Mouse (Mus musculus) forebrain, postnatal 0 days (tissue): ENCODE data around the gene Fam184b. TPM values are rescaled to one million over a fixed set of nuclear protein-coding genes. Genes with fewer than 3 reads are reported as not detected.
A peak's percentile ranks its signal among the peaks of the same experiment; 100 is the strongest.

ENCODE experiments used
- ATAC-seq: fragments of 200-750 bp; cut with Nextera tagmentation; 2 replicates; pipeline ENCODE4 v1.8.0; 2017; ENCODE audit warnings: mild to moderate bottlenecking, moderate library complexity
- DNase-seq: peaks from one replicate; pipeline ENCODE4 v3.0.0-alpha.2; 2015
- H3K27ac ChIP-seq: fragments of 300-500 bp; sonication (generic); 2 replicates; pipeline ENCODE4 v1.5.1; 2014; ENCODE audit warnings: low read depth, mild to moderate bottlenecking, antibody characterized with exemption, low read length, moderate library complexity, mixed read lengths
- H3K27me3 ChIP-seq: fragments of 300-500 bp; sonication (generic); 2 replicates; pipeline ENCODE4 v1.6.1; 2014; ENCODE audit warnings: mild to moderate bottlenecking, low read length, mixed read lengths; ENCODE audit not compliant: insufficient read depth
- H3K36me3 ChIP-seq: fragments of 300-500 bp; sonication (generic); 2 replicates; pipeline ENCODE4 v1.6.1; 2014; ENCODE audit warnings: mild to moderate bottlenecking, moderate library complexity; ENCODE audit not compliant: insufficient read depth
- H3K4me1 ChIP-seq: fragments of 300-500 bp; sonication (generic); 2 replicates; pipeline ENCODE4 v1.6.1; 2014; ENCODE audit warnings: antibody characterized with exemption; ENCODE audit not compliant: insufficient read depth
- H3K4me2 ChIP-seq: fragments of 300-500 bp; sonication (generic); 2 replicates; pipeline ENCODE4 v1.6.1; 2014; ENCODE audit warnings: low read depth, mild to moderate bottlenecking, moderate library complexity
- H3K4me3 ChIP-seq: fragments of 300-500 bp; sonication (generic); 2 replicates; pipeline ENCODE4 v1.5.1; 2014; ENCODE audit warnings: low read depth, low read length, mixed read lengths
- H3K9ac ChIP-seq: fragments of 300-500 bp; sonication (generic); 2 replicates; pipeline ENCODE4 v1.6.1; 2014; ENCODE audit warnings: mild to moderate bottlenecking
- H3K9me3 ChIP-seq: fragments of 300-500 bp; sonication (generic); 2 replicates; pipeline ENCODE4 v1.6.1; 2016; ENCODE audit warnings: low read length
- CTCF ChIP-seq: sonication (generic); IDR thresholded peaks from 2 replicates; pipeline ENCODE4 v1.5.1; 2016; ENCODE audit warnings: antibody characterized with exemption, control low read depth, low read depth
- WGBS: fragments of 180-500 bp; shearing (Covaris S2); extraction: QIAGEN DNeasy Blood & Tissue Kit; methylation state at CpG from one replicate; pipeline ENCODE4 v1.1.7; 2014; 5-methylcytosine and 5-hydroxymethylcytosine counted together
- polyA plus RNA-seq: library from polyadenylated mRNA; unstranded; fragments of >200 nt; fragmentation: Nextera tagmentation; extraction: Ambion mirVana; gene quantifications from 2 replicates; pipeline ENCODE4 v1.2.1, GENCODE M21; 2015
- total RNA-seq: library from RNA; depleted of rRNA; stranded (reverse); fragments of >200 nt; gene quantifications from 2 replicates; pipeline ENCODE4 v1.2.3, GENCODE M21; 2014

Fam184b gene
- total and polyA plus RNA-seq, 2 experiments from 2014 or later: 8.0 to 8.9 TPM

GRCm38 (mm10) chr5:45572816-45573215 is 66.6 kb downstream of the Fam184b start:
- no peak overlapping the region for H3K9ac ChIP-seq
- no peaks in the 10 kb centered on the region for H3K4me1 ChIP-seq
- no peaks in the 10 kb centered on the region for H3K9me3 ChIP-seq
- TF ChIP-seq CTCF: no peak
- H3K36me3 ChIP-seq: no peaks in the 10 kb centered on the region
- 64% methylated on average over 5 of the region's 5 CpGs for WGBS
- H3K27ac ChIP-seq: no peak overlapping the region
- H3K27me3 ChIP-seq: no peaks in the 10 kb centered on the region
- no peak overlapping the region for H3K4me3 ChIP-seq
- no peak overlapping the region for H3K4me2 ChIP-seq
- DNase-seq (no peak), ATAC-seq (no peak)

- 58% methylated on average over 1 of the region's 1 CpGs for WGBS
Observed at GRCm38 (mm10) chr5:45565829-45566228, 73.6 kb downstream of the Fam184b start.

GRCm38 (mm10) chr5:45564054-45564453 is 75.4 kb downstream of the Fam184b start:
- no peak for DNase-seq
- ATAC-seq: no peak

More at GRCm38 (mm10) chr5:45565829-45566228, 73.6 kb downstream of the Fam184b start:
- no peak overlapping the region for H3K9ac ChIP-seq
- TF ChIP-seq CTCF: no peak
- no peaks in the 10 kb centered on the region for H3K9me3 ChIP-seq
- H3K4me2 ChIP-seq: no peak overlapping the region
- no peak overlapping the region for H3K27ac ChIP-seq
- DNase-seq (no peak), ATAC-seq (no peak)
- H3K4me3 ChIP-seq: no peak overlapping the region
- no peaks in the 10 kb centered on the region for H3K36me3 ChIP-seq
- H3K27me3 ChIP-seq: no peaks in the 10 kb centered on the region
- H3K4me1 ChIP-seq: no peaks in the 10 kb centered on the region

GRCm38 (mm10) chr5:45549586-45549985 is 89.8 kb downstream of the Fam184b start:
- no peak overlapping the region for H3K4me2 ChIP-seq
- WGBS: 90% methylated on average over 1 of the region's 1 CpGs
- no peaks in the 10 kb centered on the region for H3K9me3 ChIP-seq
- H3K4me3 ChIP-seq: no peak overlapping the region
- TF ChIP-seq CTCF: no peak
- no peaks in the 10 kb centered on the region for H3K27me3 ChIP-seq
- H3K9ac ChIP-seq: no peak overlapping the region
- no peak for ATAC-seq
- H3K4me1 ChIP-seq: no peaks in the 10 kb centered on the region
- no peak overlapping the region for H3K27ac ChIP-seq
- H3K36me3 ChIP-seq: no peaks in the 10 kb centered on the region
- DNase-seq: no peak

More at GRCm38 (mm10) chr5:45564054-45564453, 75.4 kb downstream of the Fam184b start:
- Histone ChIP-seq H3K9ac (no peak overlapping the region), H3K4me3 (no peak overlapping the region), H3K27ac (no peak overlapping the region), H3K9me3 (no peaks in the 10 kb centered on the region), H3K36me3 (no peaks in the 10 kb centered on the region), H3K4me1 (no peaks in the 10 kb centered on the region), H3K4me2 (no peak overlapping the region), H3K27me3 (no peaks in the 10 kb centered on the region)
- WGBS: 59% methylated on average over 6 of the region's 6 CpGs
- TF ChIP-seq CTCF: no peak

- no peak for DNase-seq
- Histone ChIP-seq H3K27ac (no peak overlapping the region), H3K4me3 (no peak overlapping the region), H3K4me1 (no peaks in the 10 kb centered on the region), H3K36me3 (no peaks in the 10 kb centered on the region), H3K4me2 (no peak overlapping the region), H3K27me3 (no peaks in the 10 kb centered on the region), H3K9me3 (no peaks in the 10 kb centered on the region), H3K9ac (no peak overlapping the region)
- no peak for TF ChIP-seq CTCF
- WGBS: 51% methylated on average over 5 of the region's 5 CpGs
- ATAC-seq: peak; percentile 32
Observed at GRCm38 (mm10) chr5:45543374-45543773, 96.0 kb downstream of the Fam184b start.

GRCm38 (mm10) chr5:45539502-45539901 is 99.9 kb downstream of the Fam184b start:
- 61% methylated on average over 10 of the region's 10 CpGs for WGBS
- ATAC-seq (no peak), DNase-seq (no peak)
- Histone ChIP-seq H3K9me3 (no peaks in the 10 kb centered on the region), H3K27ac (no peak overlapping the region), H3K4me3 (no peak overlapping the region), H3K4me1 (no peaks in the 10 kb centered on the region), H3K27me3 (no peaks in the 10 kb centered on the region), H3K36me3 (no peaks in the 10 kb centered on the region), H3K9ac (no peak overlapping the region), H3K4me2 (no peak overlapping the region)
- TF ChIP-seq CTCF: 0 out of 2 replicates have a peak, but pooled peaks have one; percentile 28

GRCm38 (mm10) chr5:45535177-45535576 is 104.2 kb downstream of the Fam184b start:
- H3K27ac ChIP-seq: no peak overlapping the region
- no peaks in the 10 kb centered on the region for H3K9me3 ChIP-seq
- H3K4me3 ChIP-seq: no peak overlapping the region
- TF ChIP-seq CTCF: no peak
- 63% methylated on average over 4 of the region's 4 CpGs for WGBS
- ATAC-seq (no peak), DNase-seq (no peak)
- H3K36me3 ChIP-seq: peaks cover 7% of the 10 kb centered on the region; the same call in 1 of the 2 replicates
- no peak overlapping the region for H3K4me2 ChIP-seq
- H3K27me3 ChIP-seq: no peaks in the 10 kb centered on the region
- no peaks in the 10 kb centered on the region for H3K4me1 ChIP-seq
- no peak overlapping the region for H3K9ac ChIP-seq
